ENCODE assay signal across 9 mouse cellular contexts in the genomic region with DNA sequence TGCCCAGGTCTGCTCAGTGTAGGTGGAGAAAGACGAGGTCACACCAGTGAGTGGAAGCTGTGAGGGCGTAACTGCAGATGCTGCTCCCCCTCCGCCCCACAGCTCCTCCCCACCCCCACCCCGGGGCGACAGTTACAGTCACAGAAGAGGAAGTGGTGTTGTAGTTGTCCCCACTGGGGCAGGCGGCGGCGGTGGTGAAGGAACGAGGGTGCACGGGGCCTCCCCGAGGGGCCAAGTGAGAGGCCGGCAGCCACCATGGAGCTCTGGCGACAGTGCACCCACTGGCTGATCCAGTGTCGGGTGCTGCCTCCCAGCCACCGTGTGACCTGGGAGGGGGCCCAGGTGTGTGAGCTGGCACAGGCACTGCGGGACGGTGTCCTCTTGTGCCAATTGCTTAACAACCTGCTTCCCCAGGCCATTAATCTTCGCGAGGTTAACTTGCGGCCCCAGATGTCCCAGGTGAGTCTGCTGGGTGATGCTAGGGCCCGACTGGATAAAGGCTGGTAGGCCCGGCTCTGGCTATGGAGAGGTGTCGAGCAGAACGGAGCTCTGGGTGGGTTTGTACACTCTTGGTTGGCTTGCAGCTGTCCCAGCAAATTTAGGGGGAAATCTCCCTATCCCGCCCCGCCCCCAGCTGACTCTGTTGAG. TPM values are rescaled to one million over a fixed set of nuclear protein-coding genes. Genes with fewer than 3 reads are reported as not detected.
A peak's percentile ranks its signal among the peaks of the same experiment; 100 is the strongest.
DNase-seq lines count a peak whose midpoint lies in the region; ATAC-seq and TF ChIP-seq lines count a peak whose summit lies in the region.
"Had no signal": no experiment of that assay in that cellular context is flagged by ENCODE, and none has a peak within 500 bp of the region (broad histone marks: within the 10 kb centered on the region; RNA-seq: fewer than 3 reads in every experiment).

TSS of gene Vav1 (plus strand) at position 158 of the 648 bp plus-strand sequence.

- H3K9ac ChIP-seq in ES-Bruce4 (ENCODE audit: low read depth, poor library complexity, severe bottlenecking) = peak within 1 kb of the TSS; percentile 20
- H3K9ac ChIP-seq in liver, embryonic 14.5 days (replicated peaks) = peak within 1 kb of the TSS; percentile 36

- peak; percentile 57 for DNase-seq in gastrocnemius, postnatal 25 days
- DNase-seq in gastrocnemius, postnatal 14 days = no peak
- DNase-seq in liver, embryonic 14.5 days (ENCODE audit: low read depth in 3 of 3, low spot score in 3 of 3) = no peak
- DNase-seq in spleen, adult 18-20 months = peak; percentile 84 to 89
- DNase-seq in cerebellum, adult 11 months = no peak
- DNase-seq in frontal cortex, postnatal 36 days (ENCODE audit: low spot score in 2 of 2) = no peak
- DNase-seq in right cerebral cortex, postnatal 36 days (ENCODE audit: low spot score in 2 of 2) = no peak

- H3K9me3 ChIP-seq in ES-Bruce4 (replicated peaks; ENCODE audit: control insufficient read depth, insufficient read depth, low read length, poor library complexity, severe bottlenecking) = no peaks in the 10 kb centered on the region
- no peaks in the 10 kb centered on the region for H3K9me3 ChIP-seq in liver, embryonic 14.5 days (ENCODE audit: control insufficient read depth, low read length)

- intact Hi-C loops in gastrocnemius, postnatal 14 days (cut with DNase I; ENCODE audit: low total_unique reads) = loop anchor here (5.0 to 10.0 kb wide), 2 partner anchors 62 to 474 kb away; no protein-coding TSS in a partner anchor

- no peak within 1 kb of the TSS for H3K27ac ChIP-seq in ES-Bruce4 (ENCODE audit: insufficient read depth, low read length)
- H3K27ac ChIP-seq in liver, embryonic 14.5 days = no peak within 1 kb of the TSS

- WGBS in liver, embryonic 14.5 days (ENCODE audit: insufficient replicate concordance) = 11% methylated on average over 26 of the region's 26 CpGs

- no peaks in the 10 kb centered on the region for H3K4me1 ChIP-seq in ES-Bruce4 (ENCODE audit: control insufficient read depth, insufficient read depth, low read length)
- peaks cover 4 to 17% of the 10 kb centered on the region in 2 experiments for H3K4me1 ChIP-seq in liver, embryonic 14.5 days (replicated peaks; ENCODE audit: control insufficient read depth in 2 of 2, insufficient read depth in 2 of 2, low read length in 1 of 2)

- peak; percentile 25; the same call in 1 of the 2 replicates for ATAC-seq in liver, embryonic 14.5 days (ENCODE audit: insufficient read depth)
- ATAC-seq: Patski had no signal

- H3K4me3 ChIP-seq in ES-Bruce4 (ENCODE audit: low read depth, low read length) = peak within 1 kb of the TSS; percentile 7
- H3K4me3 ChIP-seq in liver, embryonic 14.5 days (ENCODE audit: insufficient read depth in 1 of 2, low read depth in 2 of 2, low read length in 2 of 2) = peak within 1 kb of the TSS; percentile 51 to 53

- H3K4me2 ChIP-seq in liver, embryonic 14.5 days (ENCODE audit: low read depth) = peak within 1 kb of the TSS; percentile 56

- H3K36me3 ChIP-seq in ES-Bruce4 (ENCODE audit: control insufficient read depth, insufficient read depth, low read length, poor library complexity, severe bottlenecking) = no peaks in the 10 kb centered on the region
- no peaks in the 10 kb centered on the region for H3K36me3 ChIP-seq in liver, embryonic 14.5 days (replicated peaks; ENCODE audit: control insufficient read depth, insufficient read depth, low read depth)

- TF ChIP-seq POLR2A in ES-Bruce4 (IDR thresholded peaks at IDR 0.05; ENCODE audit: insufficient read depth, low read length) = no peak

- TF ChIP-seq EP300 in ES-Bruce4 (IDR thresholded peaks at IDR 0.05; ENCODE audit: insufficient read depth, low read depth, low read length) = no peak
- no peak for TF ChIP-seq EP300 in liver, embryonic 14.5 days (IDR thresholded peaks at IDR 0.05; ENCODE audit: low read depth)

- TF ChIP-seq CTCF in ES-Bruce4 (IDR thresholded peaks at IDR 0.05; ENCODE audit: low read depth, low read length) = no peak
- no peak for TF ChIP-seq CTCF in liver, embryonic 14.5 days (IDR thresholded peaks at IDR 0.05; ENCODE audit: low read depth)

- H3K27me3 ChIP-seq in ES-Bruce4 (ENCODE audit: control insufficient read depth, insufficient read depth, low read length, poor library complexity, severe bottlenecking) = no peaks in the 10 kb centered on the region
- peaks cover 17% of the 10 kb centered on the region for H3K27me3 ChIP-seq in liver, embryonic 14.5 days (ENCODE audit: control insufficient read depth, insufficient read depth, low read length)

RNA-seq across cellular contexts. Expression of gene Vav1, which starts in this region (rescaled TPM):
- under 1 TPM; 0.33 to 0.56 TPM for total RNA-seq in gastrocnemius, postnatal 25 days (2021)
- total RNA-seq in gastrocnemius, postnatal 14 days (2021) = under 1 TPM; 0.66 to 0.93 TPM
- polyA plus RNA-seq in ES-Bruce4 (2011; ENCODE audit: insufficient read depth, insufficient read length, low read depth, missing spikeins) = not detected in 2 replicates
- polyA plus RNA-seq in liver, embryonic 14.5 days (2012; rRNA removed) = 4.6 and 6.9 TPM in 2 replicates
- 10.7 and 11.0 TPM in 2 replicates for polyA plus RNA-seq in liver, embryonic 14.5 days (2014; fragmentation: Nextera tagmentation; extraction: Ambion mirVana)
- polyA plus RNA-seq: Patski had no signal

Comparison
In these comparisons a context has a peak if more than half of its experiments do, and no peak if none do; other contexts are left out.
1. Peak in DNase-seq in gastrocnemius, postnatal 25 days; RNA of the gene not detected or under 1 TPM.
2. DNase-seq: peak in spleen, adult 18-20 months (2 of 2); none in gastrocnemius, postnatal 14 days (single experiment), liver, embryonic 14.5 days (0 of 3), cerebellum, adult 11 months (single experiment), frontal cortex, postnatal 36 days (0 of 2) and right cerebral cortex, postnatal 36 days (0 of 2).